Mouse (Mus musculus): ENCODE measurements around the gene Myh8. TPM values are rescaled to one million over a fixed set of nuclear protein-coding genes. Genes with fewer than 3 reads are reported as not detected.

The Myh8 gene
- polyA plus RNA-seq, 1 experiment from 2014 or later, result 0.80 TPM

- Histone ChIP-seq H3K4me3 (ENCODE audit: low read depth, low read length) (no peak overlapping the region), H3K4me1 (ENCODE audit: control insufficient read depth, insufficient read depth, low read length) (no peaks in the 10 kb centered on the region), H3K4me2 (ENCODE audit: low read length) (no peak overlapping the region), H3K27me3 (ENCODE audit: control insufficient read depth, insufficient read depth, low read depth, low read length) (no peaks in the 10 kb centered on the region), H3K9me3 (replicated peaks; ENCODE audit: control insufficient read depth, low read length, poor library complexity, severe bottlenecking) (no peaks in the 10 kb centered on the region), H3K9ac (ENCODE audit: low read depth, low read length) (no peak overlapping the region), H3K36me3 (ENCODE audit: control insufficient read depth, insufficient read depth, low read length) (no peaks in the 10 kb centered on the region), H3K27ac (ENCODE audit: low read length) (no peak overlapping the region)
- no peak for ATAC-seq
- 89% methylated on average over 7 of the region's 7 CpGs for WGBS
Measured at GRCm38 (mm10) chr11:67257048-67257447, 19.9 kb upstream of the Myh8 start.

- no peak for ATAC-seq
- no peak overlapping the region for H3K27ac ChIP-seq (ENCODE audit: low read length)
Measured at GRCm38 (mm10) chr11:67260956-67261355, 16.0 kb upstream of the Myh8 start.

GRCm38 (mm10) chr11:67293440-67293839, 16.5 kb downstream of the Myh8 start:
- ATAC-seq, result no peak
- Histone ChIP-seq H3K9ac (ENCODE audit: low read depth, low read length) (no peak overlapping the region), H3K4me2 (ENCODE audit: low read length) (no peak overlapping the region), H3K36me3 (ENCODE audit: control insufficient read depth, insufficient read depth, low read length) (no peaks in the 10 kb centered on the region), H3K4me1 (ENCODE audit: control insufficient read depth, insufficient read depth, low read length) (no peaks in the 10 kb centered on the region), H3K4me3 (ENCODE audit: low read depth, low read length) (no peak overlapping the region), H3K9me3 (replicated peaks; ENCODE audit: control insufficient read depth, low read length, poor library complexity, severe bottlenecking) (no peaks in the 10 kb centered on the region; the same call in 1 of the 2 replicates), H3K27me3 (ENCODE audit: control insufficient read depth, insufficient read depth, low read depth, low read length) (no peaks in the 10 kb centered on the region), H3K27ac (ENCODE audit: low read length) (no peak overlapping the region)
- 82% methylated on average over 1 of the region's 1 CpGs for WGBS

More at GRCm38 (mm10) chr11:67260956-67261355, 16.0 kb upstream of the Myh8 start:
- 88% methylated on average over 6 of the region's 6 CpGs for WGBS
- no peaks in the 10 kb centered on the region for H3K4me1 ChIP-seq (ENCODE audit: control insufficient read depth, insufficient read depth, low read length)
- H3K4me2 ChIP-seq (ENCODE audit: low read length), result no peak overlapping the region
- H3K9ac ChIP-seq (ENCODE audit: low read depth, low read length), result no peak overlapping the region
- no peaks in the 10 kb centered on the region for H3K36me3 ChIP-seq (ENCODE audit: control insufficient read depth, insufficient read depth, low read length)
- H3K27me3 ChIP-seq (ENCODE audit: control insufficient read depth, insufficient read depth, low read depth, low read length), result no peaks in the 10 kb centered on the region
- no peak overlapping the region for H3K4me3 ChIP-seq (ENCODE audit: low read depth, low read length)
- no peaks in the 10 kb centered on the region for H3K9me3 ChIP-seq (replicated peaks; ENCODE audit: control insufficient read depth, low read length, poor library complexity, severe bottlenecking)

GRCm38 (mm10) chr11:67313733-67314452, 37.0 kb downstream of the Myh8 start:
- ATAC-seq, result no peak
- 48% methylated on average over 15 of the region's 15 CpGs for WGBS
- H3K9ac ChIP-seq (ENCODE audit: low read depth, low read length), result no peak overlapping the region

GRCm38 (mm10) chr11:67321358-67321757, 44.4 kb downstream of the Myh8 start, which contains the start of gene Myh13:
Myh13 (plus strand) TSS chr11:67321658.
- WGBS, result 90% methylated on average over 7 of the region's 7 CpGs
- no peak within 1 kb of the TSS for H3K9ac ChIP-seq (ENCODE audit: low read depth, low read length)
- no peaks in the 10 kb centered on the region for H3K4me1 ChIP-seq (ENCODE audit: control insufficient read depth, insufficient read depth, low read length)
- H3K36me3 ChIP-seq (ENCODE audit: control insufficient read depth, insufficient read depth, low read length), result no peaks in the 10 kb centered on the region
- H3K4me2 ChIP-seq (ENCODE audit: low read length), result no peak within 1 kb of the TSS
- ATAC-seq, result no peak
- no peak within 1 kb of the TSS for H3K27ac ChIP-seq (ENCODE audit: low read length)
- no peaks in the 10 kb centered on the region for H3K27me3 ChIP-seq (ENCODE audit: control insufficient read depth, insufficient read depth, low read depth, low read length)
- H3K4me3 ChIP-seq (ENCODE audit: low read depth, low read length), result no peak within 1 kb of the TSS
- no peaks in the 10 kb centered on the region for H3K9me3 ChIP-seq (replicated peaks; ENCODE audit: control insufficient read depth, low read length, poor library complexity, severe bottlenecking)

More at GRCm38 (mm10) chr11:67313733-67314452, 37.0 kb downstream of the Myh8 start:
- Histone ChIP-seq H3K27ac (ENCODE audit: low read length) (no peak overlapping the region), H3K36me3 (ENCODE audit: control insufficient read depth, insufficient read depth, low read length) (no peaks in the 10 kb centered on the region), H3K4me2 (ENCODE audit: low read length) (no peak overlapping the region), H3K9me3 (replicated peaks; ENCODE audit: control insufficient read depth, low read length, poor library complexity, severe bottlenecking) (no peaks in the 10 kb centered on the region), H3K4me1 (ENCODE audit: control insufficient read depth, insufficient read depth, low read length) (no peaks in the 10 kb centered on the region), H3K4me3 (ENCODE audit: low read depth, low read length) (no peak overlapping the region), H3K27me3 (ENCODE audit: control insufficient read depth, insufficient read depth, low read depth, low read length) (no peaks in the 10 kb centered on the region)

- Histone ChIP-seq H3K9me3 (replicated peaks; ENCODE audit: control insufficient read depth, low read length, poor library complexity, severe bottlenecking) (no peaks in the 10 kb centered on the region), H3K27ac (ENCODE audit: low read length) (no peak overlapping the region), H3K4me3 (ENCODE audit: low read depth, low read length) (no peak overlapping the region), H3K4me1 (ENCODE audit: control insufficient read depth, insufficient read depth, low read length) (no peaks in the 10 kb centered on the region), H3K27me3 (ENCODE audit: control insufficient read depth, insufficient read depth, low read depth, low read length) (no peaks in the 10 kb centered on the region), H3K4me2 (ENCODE audit: low read length) (no peak overlapping the region), H3K9ac (ENCODE audit: low read depth, low read length) (no peak overlapping the region), H3K36me3 (ENCODE audit: control insufficient read depth, insufficient read depth, low read length) (no peaks in the 10 kb centered on the region)
- no peak for ATAC-seq
- 55% methylated on average over 2 of the region's 2 CpGs for WGBS
Measured at GRCm38 (mm10) chr11:67326536-67326935, 49.6 kb downstream of the Myh8 start.

GRCm38 (mm10) chr11:67344556-67344955, 67.6 kb downstream of the Myh8 start:
- H3K27me3 ChIP-seq (ENCODE audit: control insufficient read depth, insufficient read depth, low read depth, low read length), result no peaks in the 10 kb centered on the region
- no peaks in the 10 kb centered on the region for H3K36me3 ChIP-seq (ENCODE audit: control insufficient read depth, insufficient read depth, low read length)
- WGBS, result 57% methylated on average over 3 of the region's 3 CpGs
- H3K4me3 ChIP-seq (ENCODE audit: low read depth, low read length), result no peak overlapping the region
- H3K4me2 ChIP-seq (ENCODE audit: low read length), result no peak overlapping the region
- H3K9ac ChIP-seq (ENCODE audit: low read depth, low read length), result no peak overlapping the region
- no peaks in the 10 kb centered on the region for H3K9me3 ChIP-seq (replicated peaks; ENCODE audit: control insufficient read depth, low read length, poor library complexity, severe bottlenecking)
- no peaks in the 10 kb centered on the region for H3K4me1 ChIP-seq (ENCODE audit: control insufficient read depth, insufficient read depth, low read length)
- no peak for ATAC-seq
- H3K27ac ChIP-seq (ENCODE audit: low read length), result no peak overlapping the region

- ATAC-seq, result no peak
- 68% methylated on average over 2 of the region's 2 CpGs for WGBS
- Histone ChIP-seq H3K4me1 (ENCODE audit: control insufficient read depth, insufficient read depth, low read length) (no peaks in the 10 kb centered on the region), H3K4me3 (ENCODE audit: low read depth, low read length) (no peak overlapping the region), H3K36me3 (ENCODE audit: control insufficient read depth, insufficient read depth, low read length) (no peaks in the 10 kb centered on the region), H3K9ac (ENCODE audit: low read depth, low read length) (no peak overlapping the region), H3K9me3 (replicated peaks; ENCODE audit: control insufficient read depth, low read length, poor library complexity, severe bottlenecking) (no peaks in the 10 kb centered on the region), H3K27me3 (ENCODE audit: control insufficient read depth, insufficient read depth, low read depth, low read length) (no peaks in the 10 kb centered on the region), H3K27ac (ENCODE audit: low read length) (no peak overlapping the region), H3K4me2 (ENCODE audit: low read length) (no peak overlapping the region)
Measured at GRCm38 (mm10) chr11:67345186-67345855, 68.4 kb downstream of the Myh8 start.

GRCm38 (mm10) chr11:67345856-67346236, 68.9 kb downstream of the Myh8 start:
- Histone ChIP-seq H3K9ac (ENCODE audit: low read depth, low read length) (no peak overlapping the region), H3K9me3 (replicated peaks; ENCODE audit: control insufficient read depth, low read length, poor library complexity, severe bottlenecking) (no peaks in the 10 kb centered on the region), H3K4me2 (ENCODE audit: low read length) (no peak overlapping the region), H3K4me3 (ENCODE audit: low read depth, low read length) (no peak overlapping the region), H3K27ac (ENCODE audit: low read length) (no peak overlapping the region), H3K4me1 (ENCODE audit: control insufficient read depth, insufficient read depth, low read length) (no peaks in the 10 kb centered on the region), H3K27me3 (ENCODE audit: control insufficient read depth, insufficient read depth, low read depth, low read length) (no peaks in the 10 kb centered on the region), H3K36me3 (ENCODE audit: control insufficient read depth, insufficient read depth, low read length) (no peaks in the 10 kb centered on the region)
- ATAC-seq, result no peak

Data from midbrain, embryonic 16.5 days (tissue).